Mouse (Mus musculus) spleen, adult 2 months (tissue): Measurements from ENCODE around the gene Adgrl3.

Source experiments
- CTCF ChIP-seq: fragments of 200-500 bp; IDR thresholded peaks from 2 replicates; pipeline ENCODE4 v1.5.1; 2011; ENCODE audit warnings: mild to moderate bottlenecking, inconsistent platforms; ENCODE audit not compliant: insufficient read depth, insufficient read length, insufficient replicate concordance; ENCODE audit errors: extremely low read depth
- POLR2A ChIP-seq: fragments of 200-500 bp; IDR thresholded peaks from 2 replicates; pipeline ENCODE4 v1.6.1; 2011; ENCODE audit warnings: low read depth, low read length, inconsistent platforms

- TF ChIP-seq POLR2A (no peak), CTCF (no peak)
Observed at GRCm38 (mm10) chr5:81083698-81084360, 63.9 kb downstream of the Adgrl3 start.
